Mouse (Mus musculus): ENCODE data around the gene Insl6.
A peak's percentile ranks its signal among the peaks of the same experiment; 100 is the strongest.

The Insl6 gene

DNA sequence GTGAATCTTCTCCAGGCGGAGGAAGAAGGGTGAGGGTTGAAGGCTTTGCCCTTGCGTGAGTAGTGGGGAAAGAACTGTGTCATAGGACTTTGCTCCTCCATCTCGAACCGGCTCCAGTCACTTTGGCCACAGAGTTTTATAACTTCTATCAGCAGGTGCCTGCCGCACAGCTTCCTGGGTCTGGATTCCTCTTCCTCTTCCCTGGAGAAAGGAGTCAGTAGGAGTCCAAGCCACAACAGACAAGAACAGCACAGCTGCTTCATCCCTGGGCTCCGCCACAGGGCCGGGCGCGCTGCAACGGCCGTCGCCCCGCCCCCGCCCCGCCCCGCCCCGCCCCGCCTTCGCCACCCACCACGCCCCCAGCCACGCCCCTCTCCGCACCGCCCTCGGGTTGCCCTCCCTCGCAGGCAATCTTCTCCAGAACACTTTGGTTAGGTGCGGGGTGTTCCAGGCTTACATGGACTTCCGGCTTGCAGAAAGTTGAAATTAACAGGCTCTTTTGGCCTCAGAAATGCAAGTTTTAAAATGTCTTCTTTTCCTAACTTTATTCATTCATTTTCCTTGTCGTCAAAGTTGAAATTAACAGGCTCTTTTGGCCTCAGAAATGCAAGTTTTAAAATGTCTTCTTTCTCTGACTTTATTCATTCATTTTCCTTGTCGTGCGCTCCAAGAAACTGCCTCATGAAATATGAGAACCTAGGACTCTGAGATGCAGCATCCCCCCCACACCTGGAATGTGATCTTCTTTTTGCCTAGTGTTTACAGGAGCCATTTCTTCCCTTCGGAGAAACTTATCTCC is at the start of gene Insl6:
TSS of gene Insl6 (minus strand) at position 304 of the 799 bp plus-strand sequence.
- DNase-seq (ENCODE audit: low spot score in 2 of 2): no peak

GRCm38 (mm10) chr19:29374947-29375346 is 49.8 kb upstream of the Insl6 start:
- no peak for DNase-seq (ENCODE audit: low spot score in 2 of 2)

DNA sequence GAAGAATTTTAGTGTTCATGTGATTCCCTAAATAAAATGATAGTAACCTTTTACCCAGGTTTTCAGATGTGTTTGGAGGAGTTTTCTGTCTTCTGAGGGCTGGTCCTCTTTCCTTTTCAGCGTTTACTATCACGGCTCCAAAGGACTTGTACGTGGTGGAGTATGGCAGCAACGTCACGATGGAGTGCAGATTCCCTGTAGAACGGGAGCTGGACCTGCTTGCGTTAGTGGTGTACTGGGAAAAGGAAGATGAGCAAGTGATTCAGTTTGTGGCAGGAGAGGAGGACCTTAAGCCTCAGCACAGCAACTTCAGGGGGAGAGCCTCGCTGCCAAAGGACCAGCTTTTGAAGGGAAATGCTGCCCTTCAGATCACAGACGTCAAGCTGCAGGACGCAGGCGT is 48.3 kb upstream of the Insl6 start:
- no peak for DNase-seq (ENCODE audit: low spot score in 2 of 2)

DNA sequence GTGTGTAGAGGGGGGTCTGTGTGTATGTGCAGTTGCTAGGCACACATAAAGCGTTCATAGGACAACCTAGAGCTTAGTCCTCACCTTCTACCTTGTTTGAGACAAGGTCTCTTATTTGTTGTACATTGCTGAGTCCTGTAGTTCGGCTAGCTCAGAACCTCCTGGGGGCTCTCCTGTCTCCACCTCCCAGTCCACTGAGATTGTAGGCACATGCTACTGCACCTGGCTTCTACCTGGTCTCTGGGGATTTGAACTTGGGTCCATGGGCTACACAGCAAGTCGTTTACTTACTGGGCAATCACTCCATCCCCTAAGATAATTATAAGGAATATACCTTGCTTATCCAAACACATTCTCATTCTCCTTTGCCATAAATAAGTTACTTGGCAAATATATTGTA is 47.5 kb upstream of the Insl6 start:
- no peak for DNase-seq (ENCODE audit: low spot score in 2 of 2)

DNA sequence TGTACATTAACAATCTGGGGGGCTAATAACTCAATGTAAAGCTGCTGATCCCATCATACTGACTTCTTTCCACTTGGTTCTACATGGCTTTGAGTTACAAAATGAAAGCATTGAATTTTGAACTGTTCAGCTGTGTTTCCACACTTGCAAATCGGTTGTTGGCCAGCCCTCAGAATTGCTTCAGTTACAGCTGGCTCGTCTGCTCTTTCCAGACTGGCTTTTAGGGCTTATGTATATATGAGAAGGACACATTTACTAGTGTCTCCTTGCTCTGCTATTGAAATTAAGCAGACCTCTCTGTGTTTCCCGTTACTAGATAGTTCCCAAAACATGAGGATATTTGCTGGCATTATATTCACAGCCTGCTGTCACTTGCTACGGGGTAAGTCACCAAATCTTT is 47.0 kb upstream of the Insl6 start:
- no peak for DNase-seq (ENCODE audit: low spot score in 2 of 2)

- no peak for DNase-seq (ENCODE audit: low spot score in 2 of 2)
Observed at GRCm38 (mm10) chr19:29371284-29372081, 46.3 kb upstream of the Insl6 start.

DNA sequence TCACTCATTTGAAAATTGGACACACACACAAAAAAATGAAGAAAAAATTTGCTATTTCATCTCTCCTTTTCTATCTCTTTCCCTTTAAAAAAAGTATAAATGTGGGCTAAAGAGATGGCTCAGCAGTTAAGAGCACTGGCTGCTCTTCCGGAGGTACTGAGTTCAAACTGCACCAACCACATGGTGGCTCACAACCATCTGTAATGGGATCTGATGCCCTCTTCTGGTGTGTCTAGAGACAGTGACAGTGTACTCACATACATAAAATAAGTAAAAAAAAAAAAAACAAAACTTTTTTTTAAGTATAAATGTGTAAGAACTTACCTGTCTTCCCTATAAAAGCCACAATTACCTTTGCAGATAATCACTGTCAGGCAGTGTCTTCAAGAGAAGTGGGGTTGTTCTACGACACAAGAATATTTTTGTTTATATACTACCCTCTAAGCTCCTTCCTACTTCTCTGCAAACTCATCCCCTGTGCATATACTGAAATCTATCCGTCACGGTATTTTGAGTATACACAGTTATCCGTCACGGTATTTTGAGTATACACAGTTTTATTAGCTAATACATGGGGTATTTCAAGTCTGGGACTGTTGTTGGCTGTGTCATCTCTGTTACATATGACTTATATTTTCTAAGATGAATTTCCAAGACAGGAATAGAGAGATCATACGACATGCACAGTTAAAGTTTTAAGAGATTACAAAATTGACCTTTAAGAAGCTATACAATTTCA is 45.6 kb upstream of the Insl6 start:
- DNase-seq (ENCODE audit: low spot score in 2 of 2): no peak

DNA sequence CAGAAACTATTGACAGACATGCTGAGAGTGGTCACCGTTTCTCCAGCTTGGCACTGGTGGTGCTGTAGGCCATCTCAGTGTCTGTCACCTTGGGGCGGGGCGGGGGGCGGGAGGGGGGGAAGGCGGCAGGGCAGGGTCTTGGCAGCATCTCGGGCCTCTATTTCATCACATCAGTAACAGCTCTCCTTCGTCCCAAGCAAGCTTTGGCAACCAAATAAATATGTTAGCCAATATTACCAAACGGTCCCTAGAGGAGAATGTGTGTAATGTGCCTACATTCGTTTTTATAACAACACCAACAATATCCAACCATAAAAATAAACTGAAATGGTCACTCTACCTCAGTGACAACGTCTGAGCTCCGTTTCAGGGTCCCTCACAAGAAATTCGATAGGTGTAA is 45.0 kb upstream of the Insl6 start:
- DNase-seq (ENCODE audit: low spot score in 2 of 2): no peak

DNA sequence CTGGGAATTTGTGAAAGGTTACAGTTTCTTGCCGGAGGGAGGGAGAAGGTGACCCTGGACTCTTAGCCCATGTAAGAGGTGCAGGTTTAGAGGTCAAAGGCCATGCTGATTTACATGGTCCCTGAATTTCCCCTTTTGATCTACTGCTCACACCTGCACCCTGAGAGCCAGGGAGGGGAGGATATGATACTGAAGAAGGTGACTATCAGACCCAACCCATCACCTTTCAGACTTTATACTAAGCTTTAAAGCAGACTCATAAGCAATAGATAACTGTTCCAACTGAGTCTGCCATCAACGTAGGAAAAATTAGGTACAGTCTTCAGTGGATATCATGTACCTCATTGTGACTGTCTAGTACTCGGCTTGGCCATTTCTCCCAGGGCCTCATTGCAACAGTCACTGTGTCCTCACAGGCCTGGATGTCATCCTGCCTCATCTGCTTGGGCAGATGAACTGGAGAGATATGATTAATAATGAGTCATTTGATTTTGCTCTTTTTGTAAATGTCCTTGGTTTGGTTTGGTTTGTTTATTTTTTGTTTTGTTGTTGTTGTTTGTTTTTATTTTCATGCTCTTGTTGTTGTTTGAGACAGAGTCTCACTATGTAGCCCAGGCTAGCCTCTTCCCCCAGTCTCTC is 43.6 kb upstream of the Insl6 start:
- DNase-seq (ENCODE audit: low spot score in 2 of 2): no peak

- no peak for DNase-seq (ENCODE audit: low spot score in 2 of 2)
Observed at GRCm38 (mm10) chr19:29368041-29368440, 42.9 kb upstream of the Insl6 start.

DNA sequence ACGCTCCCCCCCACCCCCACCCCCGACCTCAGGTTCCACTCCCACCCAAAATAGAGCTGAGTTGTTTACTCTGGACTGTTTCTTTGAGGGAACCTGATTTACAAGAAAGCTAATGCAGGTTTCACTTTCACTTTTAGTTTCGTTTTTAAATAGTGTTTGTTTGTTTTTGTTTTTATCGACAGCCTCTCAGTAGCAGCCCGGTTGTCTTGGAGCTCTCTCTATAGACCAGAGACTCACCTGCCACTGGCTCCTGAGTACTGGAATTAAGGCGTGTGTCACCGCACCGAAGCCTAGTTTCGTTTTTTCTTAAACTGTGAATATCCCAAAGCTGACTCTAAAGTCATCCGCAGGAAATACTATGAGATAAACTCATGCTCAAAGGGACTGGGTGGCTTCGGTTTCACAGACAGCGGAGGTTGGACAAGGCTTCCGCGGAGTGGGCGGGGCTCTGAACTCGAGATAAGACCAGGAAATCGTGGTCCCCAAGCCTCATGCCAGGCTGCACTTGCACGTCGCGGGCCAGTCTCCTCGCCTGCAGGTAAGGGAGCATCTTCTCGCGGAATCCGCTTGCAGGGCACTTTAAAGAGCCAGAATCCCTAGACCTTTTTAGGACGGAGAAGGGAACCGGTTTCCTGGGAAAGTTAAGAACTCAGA is 41.9 kb upstream of the Insl6 start, which contains the start of the genes Plgrkt and Cd274:
TSS of gene Plgrkt (minus strand) at position 422 of the 654 bp plus-strand sequence.
TSS of gene Cd274 (plus strand) at position 487 of the 654 bp plus-strand sequence.
- DNase-seq (ENCODE audit: low spot score in 2 of 2): peak in 1 of 2 experiments; percentile 22

- DNase-seq (ENCODE audit: low spot score in 2 of 2): no peak
Observed at GRCm38 (mm10) chr19:29366226-29366968, 41.2 kb upstream of the Insl6 start.

DNA sequence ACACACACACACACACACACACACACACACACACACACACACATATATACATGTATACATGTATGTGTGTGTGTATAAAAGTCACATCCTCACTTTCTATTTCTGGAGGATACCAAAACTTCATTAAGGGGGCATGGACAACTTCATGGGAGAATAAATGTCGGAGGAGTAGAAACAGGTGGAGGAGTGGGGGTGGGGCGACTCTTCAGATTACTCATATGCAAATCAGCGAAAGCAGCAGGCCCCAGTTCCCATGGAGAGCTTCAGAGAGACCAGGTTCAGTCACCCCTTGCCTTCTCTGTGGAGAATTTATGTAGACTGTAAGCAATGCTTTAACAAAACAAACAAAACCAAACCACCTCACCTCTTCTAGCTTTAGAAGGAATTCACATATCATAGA is 39.9 kb upstream of the Insl6 start:
- DNase-seq (ENCODE audit: low spot score in 2 of 2): no peak

DNA sequence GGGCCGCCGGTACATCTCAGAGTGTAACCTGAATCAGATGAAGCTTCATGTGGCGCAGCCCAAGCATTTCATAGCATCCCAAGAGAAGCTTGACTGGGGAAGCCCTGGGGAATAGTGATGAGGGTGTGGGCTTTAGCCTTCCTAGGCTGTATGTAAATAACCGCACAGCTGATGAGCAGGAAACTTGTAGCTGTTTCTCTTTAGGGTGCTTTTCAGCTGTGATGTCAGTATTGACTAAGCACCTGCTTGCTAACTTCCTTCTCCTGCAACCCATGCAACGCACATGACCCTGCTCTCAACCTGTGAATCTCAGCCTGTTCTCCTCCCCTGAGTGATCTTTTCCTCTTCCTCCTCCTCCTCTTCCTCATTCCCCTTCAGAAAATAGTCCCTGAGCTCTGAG is 38.9 kb upstream of the Insl6 start:
- no peak for DNase-seq (ENCODE audit: low spot score in 2 of 2)

- no peak for DNase-seq (ENCODE audit: low spot score in 2 of 2)
Observed at GRCm38 (mm10) chr19:29363557-29363956, 38.4 kb upstream of the Insl6 start.

GRCm38 (mm10) chr19:29362173-29362930 is 37.2 kb upstream of the Insl6 start:
- DNase-seq (ENCODE audit: low spot score in 2 of 2): no peak

DNA sequence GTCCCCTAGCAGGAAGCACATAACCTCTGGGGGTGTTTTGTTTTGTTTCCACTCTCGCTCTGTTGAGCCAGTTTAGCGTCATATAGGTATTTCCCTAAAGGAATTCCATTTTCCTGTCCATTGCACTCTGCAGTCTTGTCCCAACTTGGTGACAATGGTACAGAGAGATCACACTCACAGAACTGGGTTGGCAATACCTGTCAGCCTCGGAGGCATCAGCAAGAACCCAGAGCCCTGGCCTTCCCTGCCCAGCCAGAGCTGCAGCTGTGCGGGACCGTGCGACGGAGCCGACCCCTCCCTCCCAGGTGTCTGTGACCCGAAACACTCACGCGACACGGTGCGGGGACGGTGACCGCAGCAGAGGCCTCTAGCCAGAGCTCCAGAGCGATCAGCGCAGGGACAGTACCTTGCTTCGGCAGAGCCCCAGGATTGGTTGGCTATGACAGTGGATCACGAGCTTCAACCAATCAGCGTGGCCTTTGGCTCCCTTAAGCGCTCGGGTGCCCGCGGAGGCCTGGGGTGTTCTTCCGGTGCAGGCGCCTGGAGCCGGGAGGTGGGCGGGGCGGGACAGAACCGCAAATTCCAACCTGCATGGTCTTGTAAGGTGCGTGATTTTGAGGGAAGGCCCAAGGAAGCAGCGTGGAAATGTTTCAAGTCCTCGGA is 36.4 kb upstream of the Insl6 start:
- DNase-seq (ENCODE audit: low spot score in 2 of 2): peak; percentile 85 to 88

DNA sequence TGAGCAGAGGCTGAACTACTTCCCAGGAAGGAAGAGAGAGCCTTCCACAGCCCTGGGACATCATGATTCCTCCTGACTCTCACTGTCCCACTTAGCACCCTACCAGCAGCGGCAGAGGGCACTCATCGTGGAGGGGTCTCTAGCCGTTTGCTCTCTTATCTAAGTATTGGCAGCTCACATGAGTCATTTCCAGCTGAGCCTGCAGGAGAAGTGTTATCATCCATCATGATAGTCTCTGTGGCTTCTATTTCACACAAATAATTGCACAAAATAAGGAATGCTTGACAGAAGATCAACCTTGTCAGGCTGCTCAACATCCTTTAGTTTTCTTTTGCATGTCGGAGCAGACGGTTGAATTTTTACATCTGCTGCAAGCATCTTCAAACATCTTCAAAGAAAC is 35.1 kb upstream of the Insl6 start:
- DNase-seq (ENCODE audit: low spot score in 2 of 2): no peak

DNA sequence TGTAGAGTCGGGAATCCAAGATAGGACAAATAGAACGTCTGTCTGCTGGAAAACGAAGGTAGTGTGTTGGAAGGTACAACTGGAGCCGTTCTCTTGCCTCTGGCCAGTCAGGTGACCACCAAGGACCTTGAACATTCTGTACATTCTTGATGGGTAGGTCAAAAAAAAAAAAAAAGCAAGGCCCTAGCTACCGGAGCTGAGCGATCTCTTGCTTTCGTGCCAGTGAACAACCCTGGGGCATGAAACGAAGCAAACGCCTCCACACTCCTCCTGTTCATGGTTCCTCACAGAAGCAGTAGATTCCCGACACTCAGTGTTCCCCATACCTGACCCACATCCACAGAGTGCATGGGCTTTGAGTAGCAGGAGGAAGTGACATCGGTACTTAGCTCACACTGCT is 31.1 kb upstream of the Insl6 start:
- no peak for DNase-seq (ENCODE audit: low spot score in 2 of 2)

All from frontal cortex, postnatal 14 days (tissue).